Mouse (Mus musculus) frontal cortex, adult (tissue): ENCODE measurements around the gene Icam1.

ENCODE experiments used
- ATAC-seq: cut with Nextera tagmentation; 2 replicates; pipeline ENCODE4 v1.9.2; 2017; ENCODE audit warnings: mild to moderate bottlenecking, moderate library complexity, mixed read lengths; ENCODE audit not compliant: low TSS enrichment

Gene Icam1

GRCm38 (mm10) chr9:21015571-21016130 is at the start of gene Icam1:
Icam1 (plus strand) TSS chr9:21015985.
- ATAC-seq, result no peak

- ATAC-seq, result no peak
Measured at GRCm38 (mm10) chr9:20966008-20966407, 49.8 kb upstream of the Icam1 start.

DNA sequence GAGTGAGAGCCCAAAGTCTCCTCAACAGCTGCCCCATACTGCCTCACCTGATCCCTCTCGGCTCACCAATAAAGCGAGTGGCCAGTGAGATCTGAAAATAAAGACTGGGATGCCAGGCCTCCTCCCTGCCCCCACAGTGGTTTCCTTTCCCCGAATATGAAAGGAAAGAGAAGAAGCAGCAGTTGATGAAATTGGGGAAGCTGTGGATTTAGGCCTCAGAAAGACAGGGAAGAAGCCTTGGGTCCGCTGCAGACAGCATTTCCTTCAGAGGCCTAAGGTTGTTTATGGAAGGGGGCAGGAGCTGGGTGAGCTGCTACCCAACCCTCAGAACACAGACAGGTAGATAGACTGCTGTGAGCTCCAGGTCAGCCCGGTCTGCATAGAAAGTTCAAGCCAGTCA is 49.0 kb upstream of the Icam1 start:
- no peak for ATAC-seq

DNA sequence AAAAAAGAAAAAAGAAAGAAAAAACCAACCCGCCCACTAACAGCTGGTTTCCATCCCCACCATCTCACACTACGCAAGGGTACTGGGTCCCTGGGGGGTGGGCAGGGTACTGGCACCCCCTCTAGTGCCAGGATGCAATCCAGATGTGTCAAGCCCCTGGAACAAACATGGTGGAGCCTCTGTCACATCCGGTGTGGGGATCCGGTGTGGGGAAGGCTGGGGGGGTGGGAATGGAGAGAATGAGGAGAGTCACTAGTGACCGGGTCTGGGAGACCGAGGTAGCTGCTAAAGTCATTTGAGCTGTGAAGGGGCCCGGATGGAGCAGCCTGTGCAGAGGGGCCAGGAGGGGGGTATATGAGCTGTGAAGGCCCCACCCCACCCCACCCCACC is 44.0 kb upstream of the Icam1 start:
- no peak for ATAC-seq

- ATAC-seq, result peak; percentile 67
Measured at GRCm38 (mm10) chr9:20972141-20972992, 43.4 kb upstream of the Icam1 start.

DNA sequence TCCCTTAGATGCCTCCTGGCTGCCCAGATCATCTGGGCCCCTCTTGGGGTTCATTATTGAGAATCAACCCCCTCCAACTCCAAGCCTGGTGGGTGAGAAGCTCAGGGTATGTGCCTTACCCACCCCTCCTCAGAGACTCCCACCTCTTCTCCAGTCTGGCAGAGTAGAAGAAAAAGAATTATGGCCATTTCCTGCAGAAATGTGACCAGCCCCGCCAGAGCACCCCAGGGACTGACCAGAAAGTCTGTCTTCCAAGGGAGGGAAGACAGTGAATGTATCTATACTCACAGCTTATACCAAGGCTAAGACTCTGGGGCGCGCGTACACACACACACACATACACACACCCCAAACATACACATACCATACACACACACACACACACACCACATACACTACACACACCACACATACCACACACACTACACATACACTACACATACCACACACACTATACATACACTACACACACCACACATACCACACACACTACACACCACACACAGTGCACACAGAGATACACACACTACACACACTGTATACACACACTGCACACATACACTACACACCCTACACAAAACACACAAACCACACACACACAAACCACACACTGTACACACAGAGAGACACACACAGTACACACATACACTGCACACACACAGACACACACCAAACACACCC is 42.6 kb upstream of the Icam1 start:
- no peak for ATAC-seq

GRCm38 (mm10) chr9:20973682-20974075 is 42.1 kb upstream of the Icam1 start:
- ATAC-seq, result no peak

- ATAC-seq, result 0 out of 2 replicates have a peak, but pooled peaks have one; percentile 24
Measured at GRCm38 (mm10) chr9:20975431-20976215, 40.2 kb upstream of the Icam1 start.

- ATAC-seq, result peak; percentile 26; the same call in 1 of the 2 replicates
Measured at GRCm38 (mm10) chr9:20976216-20976960, 39.4 kb upstream of the Icam1 start, which contains the start of gene S1pr2. S1pr2 (minus strand) TSS chr9:20976781.

DNA sequence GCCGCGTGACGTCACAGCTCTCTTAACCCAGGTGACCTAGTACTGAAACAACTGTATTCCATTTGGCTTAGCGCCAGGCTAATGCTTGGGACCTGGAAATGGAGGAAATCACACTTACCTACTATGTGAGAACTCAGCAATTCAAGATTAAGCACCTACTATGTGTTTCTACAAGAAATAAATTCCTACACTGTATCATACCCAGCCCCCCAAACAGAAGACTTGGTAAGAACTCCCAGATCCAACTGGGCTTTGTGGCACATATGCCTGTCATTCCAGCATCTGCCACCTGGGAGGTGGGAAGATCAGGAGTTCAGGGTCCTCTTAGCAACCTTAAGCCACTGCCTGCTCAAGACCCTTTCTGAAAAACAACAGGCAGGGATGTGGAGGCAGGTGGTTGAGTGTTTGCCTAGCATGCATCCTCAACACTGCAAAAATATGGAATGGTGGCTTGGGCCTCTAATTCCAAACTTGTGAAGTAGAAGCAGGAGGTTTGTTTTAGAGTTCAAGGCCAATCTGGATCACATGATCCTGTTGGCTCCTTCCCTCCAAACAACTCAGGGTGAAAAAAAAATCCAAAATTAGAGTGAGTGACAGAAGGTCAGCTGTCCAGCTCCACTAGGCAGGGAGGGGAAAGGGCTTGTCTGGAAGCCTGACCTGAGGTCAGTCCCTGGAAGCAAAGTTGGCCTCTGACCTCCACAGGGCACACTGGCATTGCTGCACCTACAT is 38.7 kb upstream of the Icam1 start:
- ATAC-seq, result no peak

- no peak for ATAC-seq
Measured at GRCm38 (mm10) chr9:20978409-20979095, 37.2 kb upstream of the Icam1 start.

- no peak for ATAC-seq
Measured at GRCm38 (mm10) chr9:20979181-20979580, 36.6 kb upstream of the Icam1 start.

DNA sequence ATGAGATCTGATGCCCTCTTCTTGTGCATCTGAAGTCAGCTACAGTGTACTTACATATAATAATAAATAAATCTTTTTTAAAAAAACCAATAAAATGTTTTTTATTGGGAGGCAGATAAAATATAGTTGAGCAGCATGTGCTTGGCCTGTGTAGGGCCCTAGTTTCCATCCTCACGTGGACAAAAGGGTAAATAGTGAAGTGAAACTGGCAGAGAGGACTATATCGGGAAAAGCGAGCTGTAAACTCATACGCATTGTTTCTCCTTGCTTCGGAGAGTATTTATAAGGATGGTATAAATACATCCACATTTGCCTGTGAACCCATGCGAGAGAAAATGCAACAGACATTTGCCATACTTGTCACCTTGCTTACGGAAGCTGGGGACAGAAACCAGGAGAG is 36.0 kb upstream of the Icam1 start:
- no peak for ATAC-seq

GRCm38 (mm10) chr9:20982171-20982570 is 33.6 kb upstream of the Icam1 start:
- no peak for ATAC-seq

DNA sequence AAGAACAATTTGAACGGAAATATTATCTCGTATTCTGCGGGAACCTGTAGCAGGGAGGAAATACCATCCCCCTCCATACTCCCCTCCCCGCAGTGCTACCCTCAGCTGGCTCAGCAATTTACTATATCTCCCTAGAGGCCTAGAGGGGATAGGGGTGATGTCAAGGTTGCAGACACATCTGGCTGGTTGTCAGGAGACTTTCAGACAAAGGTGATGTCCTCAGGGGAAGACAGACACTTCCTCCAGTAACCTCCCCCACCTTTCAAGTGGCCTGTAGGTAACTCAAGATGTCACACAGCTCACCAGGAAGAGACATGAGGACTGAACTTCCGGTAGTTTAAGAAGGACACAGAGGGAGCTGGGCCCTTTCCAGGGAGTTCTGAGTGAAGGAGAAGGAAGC is 32.6 kb upstream of the Icam1 start:
- ATAC-seq, result no peak

DNA sequence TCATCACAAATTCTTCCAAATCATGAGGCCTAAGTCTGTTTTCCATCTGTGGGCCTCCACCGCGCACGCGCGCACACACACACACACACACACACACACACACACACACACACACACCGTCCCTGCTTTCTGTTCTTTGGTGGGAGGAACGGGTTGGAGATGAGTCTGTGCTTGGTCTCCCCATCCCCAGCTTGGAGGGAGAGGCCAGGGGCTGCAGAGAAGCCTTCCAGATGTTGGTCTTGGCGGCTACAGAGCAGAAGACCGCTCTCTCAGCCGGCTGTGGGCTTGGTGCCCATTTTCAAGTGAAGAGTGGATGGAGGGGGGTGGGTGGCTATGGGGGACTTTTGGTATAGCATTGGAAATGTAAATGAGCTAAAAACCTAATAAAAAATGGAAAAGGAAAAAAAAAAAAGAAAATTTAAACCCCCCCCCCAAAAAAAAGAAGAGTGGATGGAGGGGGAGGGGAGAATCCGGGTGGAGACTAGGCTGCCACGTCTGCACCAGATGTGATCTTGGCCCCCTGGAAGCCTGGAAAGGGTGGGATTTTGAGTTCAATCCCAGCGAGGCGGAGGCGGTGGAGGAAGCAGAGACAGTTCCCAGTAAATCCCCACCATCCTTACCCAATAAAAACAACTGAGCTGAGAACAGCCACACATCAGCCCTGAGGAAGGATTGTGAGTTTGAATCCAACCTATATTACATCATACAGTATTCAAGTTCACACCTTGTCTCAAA is 28.7 kb upstream of the Icam1 start:
- ATAC-seq, result no peak

- ATAC-seq, result no peak
Measured at GRCm38 (mm10) chr9:20987953-20988352, 27.8 kb upstream of the Icam1 start.

DNA sequence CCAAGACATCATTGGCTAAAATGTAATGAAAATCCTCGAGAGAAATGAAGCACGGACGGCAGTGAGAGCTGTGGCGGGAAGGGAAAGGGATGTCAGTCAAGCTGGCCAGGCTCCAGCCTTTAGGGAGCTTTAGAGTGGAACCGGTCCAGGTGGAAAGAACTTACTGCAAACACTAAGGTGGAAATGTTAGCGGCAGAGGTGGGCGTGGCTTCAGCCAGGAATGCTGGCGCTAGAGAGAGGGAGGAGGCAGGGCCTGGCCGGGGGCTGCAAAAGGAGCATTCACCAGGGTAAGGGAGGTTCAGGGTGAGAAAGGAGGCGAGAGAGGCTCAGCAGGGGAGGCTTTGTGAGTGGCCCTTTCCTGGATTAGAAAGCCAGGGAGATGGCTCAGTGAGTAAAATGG is 24.9 kb upstream of the Icam1 start:
- ATAC-seq, result no peak

DNA sequence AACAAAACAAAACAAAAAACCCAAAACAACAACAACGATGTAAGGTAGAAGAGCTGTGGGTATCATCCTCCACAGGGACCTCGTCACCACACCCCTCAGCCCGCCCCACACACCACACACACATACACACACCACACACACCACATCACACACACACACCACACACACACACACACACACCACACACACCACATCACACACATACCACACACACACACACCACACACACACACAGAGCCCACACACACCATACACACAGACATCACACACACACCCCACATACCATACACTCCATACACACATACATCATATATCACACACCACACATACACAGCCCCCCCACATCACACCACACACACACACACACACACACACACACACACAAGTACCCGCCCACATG is 24.2 kb upstream of the Icam1 start:
- no peak for ATAC-seq
